Mouse (Mus musculus) thymus, adult 2 months (tissue): Measurements from ENCODE around the gene Aqp11. TPM values are rescaled to one million over a fixed set of nuclear protein-coding genes. Genes with fewer than 3 reads are reported as not detected.
A peak's percentile ranks its signal among the peaks of the same experiment; 100 is the strongest.

Experiments used
- DNase-seq: peaks from one replicate; pipeline ENCODE4 v3.0.0; 2021
- H3K27ac ChIP-seq: fragments of 200-500 bp; 2 replicates; pipeline ENCODE4 v1.5.1; 2012; ENCODE audit warnings: low read length, control low read depth; ENCODE audit not compliant: control insufficient read depth, insufficient read depth
- H3K27me3 ChIP-seq: fragments of 200-500 bp; 2 replicates; pipeline ENCODE4 v1.6.1; 2012; ENCODE audit warnings: mild to moderate bottlenecking, low read length, moderate library complexity, mixed read lengths; ENCODE audit not compliant: control insufficient read depth, insufficient read depth
- H3K36me3 ChIP-seq: fragments of 200-500 bp; 2 replicates; pipeline ENCODE4 v1.6.1; 2012; ENCODE audit warnings: mild to moderate bottlenecking, low read length, moderate library complexity; ENCODE audit not compliant: control insufficient read depth, insufficient read depth
- H3K4me1 ChIP-seq: fragments of 200-500 bp; replicated peaks from 2 replicates; pipeline ENCODE4 v1.6.1; 2012; ENCODE audit warnings: low read length; ENCODE audit not compliant: control insufficient read depth, insufficient read depth
- H3K4me3 ChIP-seq: fragments of 200-500 bp; 2 replicates; pipeline ENCODE4 v1.5.1; 2012; ENCODE audit warnings: mild to moderate bottlenecking, low read length, control low read depth, moderate library complexity; ENCODE audit not compliant: control insufficient read depth, insufficient read depth
- CTCF ChIP-seq: fragments of 200-500 bp; IDR thresholded peaks from 2 replicates; pipeline ENCODE4 v1.5.1; 2012; ENCODE audit warnings: mild to moderate bottlenecking, control low read depth, low read length, moderate library complexity, borderline replicate concordance; ENCODE audit not compliant: control insufficient read depth, poor library complexity, insufficient read depth; ENCODE audit errors: extremely low read depth
- POLR2A ChIP-seq: fragments of 200-500 bp; IDR thresholded peaks from 2 replicates; pipeline ENCODE4 v1.6.1; 2012; ENCODE audit warnings: mild to moderate bottlenecking, low read length, control low read depth, moderate library complexity; ENCODE audit not compliant: control insufficient read depth, poor library complexity, insufficient read depth; ENCODE audit errors: extremely low read depth
- WGBS: fragments of 180-500 bp; shearing (Covaris S2); methylation state at CpG from one replicate; pipeline ENCODE4 v1.1.7; 2018; 5-methylcytosine and 5-hydroxymethylcytosine counted together
- polyA plus RNA-seq: library from polyadenylated mRNA; depleted of rRNA; stranded (reverse); fragments of >200 nt; gene quantifications from 2 replicates; pipeline ENCODE4 v1.2.3, GENCODE M21; 2012

Aqp11 gene
- polyA plus RNA-seq, 1 experiment: 395 TPM

DNA sequence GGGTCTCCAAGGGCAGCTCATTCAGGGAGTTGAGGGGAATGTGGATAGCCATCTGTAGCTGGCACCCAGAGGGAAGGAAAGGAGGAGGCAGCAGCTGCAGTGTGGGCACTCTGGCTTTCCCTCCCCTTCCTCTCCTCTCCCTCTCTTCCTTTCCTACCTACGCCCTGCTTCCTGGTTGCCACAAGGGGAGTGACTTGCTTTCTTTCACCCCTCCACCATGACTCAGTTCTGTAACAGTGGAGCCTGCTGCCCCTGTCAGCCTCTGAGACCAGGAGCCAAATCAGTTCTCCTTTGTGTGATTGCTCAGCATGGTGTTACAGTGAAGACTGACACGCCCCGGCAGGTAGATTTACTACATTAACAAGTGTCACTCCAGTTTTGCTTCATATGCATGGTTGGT is 28.9 kb downstream of the Aqp11 start:
- 67% methylated on average over 3 of the region's 3 CpGs for WGBS
- TF ChIP-seq POLR2A (no peak), CTCF (no peak)
- peaks cover 15% of the 10 kb centered on the region for H3K36me3 ChIP-seq

DNA sequence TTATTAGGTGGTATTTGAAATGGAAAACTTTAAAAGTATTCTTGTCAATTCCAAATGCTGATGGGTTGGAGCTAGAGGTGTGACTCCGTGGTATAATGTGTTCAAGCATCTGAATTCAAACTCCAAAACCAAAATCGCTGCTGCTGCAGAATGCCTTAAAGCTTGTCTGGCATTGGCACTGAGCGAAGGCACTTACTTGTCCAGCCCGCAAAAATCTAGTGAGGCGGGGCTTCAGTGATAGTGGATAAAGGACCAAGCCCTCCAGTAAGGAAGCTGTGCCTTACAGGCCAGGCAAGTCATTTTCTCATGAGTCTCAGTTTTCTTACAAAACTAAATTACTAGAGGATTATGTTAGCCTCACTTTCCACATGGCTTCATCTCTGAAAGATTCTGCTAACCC is 30.3 kb downstream of the Aqp11 start:
- no peak for DNase-seq
- 89% methylated on average over 5 of the region's 5 CpGs for WGBS
- peaks cover 8% of the 10 kb centered on the region for H3K4me1 ChIP-seq
- H3K27ac ChIP-seq: no peak overlapping the region
- no peaks in the 10 kb centered on the region for H3K27me3 ChIP-seq
- TF ChIP-seq CTCF (no peak), POLR2A (no peak)
- peaks cover 6% of the 10 kb centered on the region; the same call in 1 of the 2 replicates for H3K36me3 ChIP-seq
- H3K4me3 ChIP-seq: no peak overlapping the region

More for the DNA sequence above, 28.9 kb downstream of the Aqp11 start:
- H3K4me3 ChIP-seq: no peak overlapping the region
- H3K27ac ChIP-seq: no peak overlapping the region; the same call in 1 of the 2 replicates
- H3K27me3 ChIP-seq: no peaks in the 10 kb centered on the region
- no peak for DNase-seq
- peaks cover 8% of the 10 kb centered on the region for H3K4me1 ChIP-seq

DNA sequence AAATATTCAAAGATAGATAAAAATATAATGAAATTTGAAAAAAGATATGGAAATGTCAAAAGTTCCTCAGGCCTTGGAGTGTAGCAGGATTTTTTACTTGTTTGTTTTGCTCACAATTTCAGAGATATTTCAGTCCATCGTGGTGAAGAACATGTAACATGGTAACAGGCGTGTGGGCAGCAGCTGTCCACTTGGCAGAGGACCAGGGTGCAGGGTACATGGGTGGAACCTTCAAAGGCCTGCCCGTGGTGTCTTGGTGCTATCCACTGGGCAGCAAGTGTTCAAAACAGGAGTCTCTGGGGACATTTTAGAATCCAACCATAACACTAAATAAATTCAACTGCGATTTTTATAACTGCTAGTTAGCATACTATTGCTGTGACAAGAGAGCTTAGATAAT is 31.0 kb downstream of the Aqp11 start:
- no peak overlapping the region for H3K27ac ChIP-seq
- no peak overlapping the region for H3K4me3 ChIP-seq
- no peak for TF ChIP-seq CTCF
- TF ChIP-seq POLR2A: no peak
- no peak for DNase-seq
- 95% methylated on average over 4 of the region's 4 CpGs for WGBS
- H3K4me1 ChIP-seq: peaks cover 8% of the 10 kb centered on the region
- H3K36me3 ChIP-seq: no peaks in the 10 kb centered on the region; the same call in 1 of the 2 replicates
- H3K27me3 ChIP-seq: no peaks in the 10 kb centered on the region

DNA sequence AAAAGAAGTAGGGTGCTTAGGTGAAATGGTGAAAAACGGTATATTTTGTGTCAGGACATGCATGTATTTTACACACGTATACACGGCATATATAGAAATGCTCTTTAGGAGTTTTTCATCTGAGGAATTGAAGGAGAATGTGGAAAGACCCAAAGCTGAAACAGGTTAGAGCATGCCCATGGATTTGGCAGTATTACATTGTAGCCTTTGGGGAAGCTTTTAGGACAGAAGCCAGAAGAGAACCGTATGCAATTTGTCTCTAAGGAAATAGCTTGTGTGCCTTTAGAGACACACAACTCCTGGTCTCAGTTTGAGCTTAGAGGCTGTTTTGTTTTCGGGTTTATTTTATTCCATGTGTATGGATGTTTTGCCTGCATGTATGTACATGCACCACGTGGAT is 37.0 kb downstream of the Aqp11 start:
- H3K4me1 ChIP-seq: peaks cover 4% of the 10 kb centered on the region
- no peaks in the 10 kb centered on the region for H3K27me3 ChIP-seq
- 89% methylated on average over 6 of the region's 6 CpGs for WGBS
- no peak for TF ChIP-seq POLR2A
- no peak for TF ChIP-seq CTCF
- no peak overlapping the region for H3K4me3 ChIP-seq
- H3K27ac ChIP-seq: no peak overlapping the region
- H3K36me3 ChIP-seq: peaks cover 6% of the 10 kb centered on the region; the same call in 1 of the 2 replicates
- DNase-seq: no peak

DNA sequence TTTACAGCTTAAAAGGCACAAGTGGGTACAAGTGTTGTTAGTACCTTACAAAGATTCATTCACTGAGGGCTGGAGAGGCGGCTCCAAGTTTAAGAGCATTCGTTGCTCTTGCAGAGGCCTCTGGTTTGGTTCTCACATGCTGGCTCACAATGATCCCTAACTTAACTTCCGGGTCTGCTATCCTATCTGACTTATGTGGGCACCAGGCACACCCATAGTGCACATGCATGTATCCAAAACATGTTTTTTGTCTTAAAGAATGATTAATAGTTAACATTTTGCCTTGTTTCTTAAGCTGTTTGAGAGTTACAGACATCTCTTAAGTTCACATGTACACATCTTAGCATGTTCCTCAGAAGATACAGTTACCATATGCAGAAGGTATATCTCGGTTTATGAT is 37.9 kb downstream of the Aqp11 start:
- H3K36me3 ChIP-seq: peaks cover 6% of the 10 kb centered on the region; the same call in 1 of the 2 replicates
- no peak for TF ChIP-seq CTCF
- no peak for TF ChIP-seq POLR2A
- H3K4me3 ChIP-seq: no peak overlapping the region
- H3K4me1 ChIP-seq: peaks cover 6% of the 10 kb centered on the region
- WGBS: 97% methylated on average over 4 of the region's 4 CpGs
- no peak overlapping the region for H3K27ac ChIP-seq
- H3K27me3 ChIP-seq: no peaks in the 10 kb centered on the region
- no peak for DNase-seq

DNA sequence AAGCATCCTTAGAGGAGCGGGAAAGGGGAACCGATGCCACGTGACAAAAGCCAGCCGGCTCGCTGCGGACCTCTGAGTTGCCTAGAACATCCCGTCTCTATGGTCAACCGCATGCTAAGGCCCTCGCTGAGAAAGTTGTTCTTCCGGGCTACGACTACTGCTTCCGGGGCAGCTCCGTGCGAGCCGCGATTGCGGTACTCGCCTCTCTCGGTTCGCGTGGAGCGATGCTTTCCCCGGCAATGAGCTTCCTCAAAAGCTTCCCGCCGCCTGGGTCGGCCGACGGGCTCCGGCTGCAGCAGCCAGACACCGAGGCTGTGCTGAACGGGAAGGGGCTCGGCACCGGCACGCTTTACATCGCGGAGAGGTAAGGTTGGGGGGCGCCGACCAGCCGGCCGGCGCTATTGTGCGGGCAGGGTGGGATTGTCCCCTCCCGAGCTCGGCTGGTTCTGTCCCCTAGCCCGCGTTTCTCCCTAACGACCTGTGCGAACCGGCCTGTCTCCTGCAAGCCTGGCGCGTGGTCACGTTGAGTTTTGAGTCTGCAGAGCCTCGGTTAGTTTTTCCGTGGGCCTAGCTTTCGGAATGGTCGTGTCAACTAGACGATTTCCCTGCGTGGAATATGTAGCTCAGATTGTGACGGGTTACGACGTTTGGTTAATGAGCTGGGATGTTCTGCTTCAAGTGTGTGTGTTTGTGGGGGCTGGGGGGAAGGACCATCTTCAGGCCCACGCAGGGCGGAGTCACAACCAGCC is 41.4 kb downstream of the Aqp11 start, which contains the start of gene Clns1a:
Gene Clns1a (plus strand): TSS at position 129 of the 749 bp plus-strand sequence.
- H3K36me3 ChIP-seq: peaks cover 6% of the 10 kb centered on the region; the same call in 1 of the 2 replicates
- DNase-seq: peak; percentile 92
- WGBS: under 1% methylated on average over 63 of the region's 63 CpGs

DNA sequence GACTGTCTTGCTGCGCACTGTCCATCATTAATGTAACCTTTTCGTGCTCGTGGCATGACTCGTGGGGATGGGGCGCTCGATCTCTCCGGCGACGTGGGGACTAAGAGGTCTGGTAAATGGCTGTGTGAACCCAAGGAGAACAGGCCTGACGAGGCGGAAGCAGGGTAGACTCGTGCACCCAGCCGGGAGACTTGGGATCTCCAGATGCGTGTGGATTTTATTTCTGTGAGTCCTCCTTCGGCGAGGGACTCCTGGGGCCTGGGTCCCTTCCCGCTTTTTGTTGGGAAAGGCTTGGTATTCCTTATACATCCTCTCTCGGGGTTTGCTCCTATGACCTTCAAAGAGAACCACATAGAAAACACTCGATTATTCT is 42.0 kb downstream of the Aqp11 start:
- TF ChIP-seq POLR2A (no peak), CTCF (no peak)
- H3K4me1 ChIP-seq: peaks cover 6% of the 10 kb centered on the region
- 49% methylated on average over 19 of the region's 19 CpGs for WGBS
- peak overlapping the region; percentile 93 for H3K4me3 ChIP-seq
- H3K36me3 ChIP-seq: peaks cover 6% of the 10 kb centered on the region; the same call in 1 of the 2 replicates
- peak; percentile 27 for DNase-seq
- H3K27ac ChIP-seq: peak overlapping the region; percentile 23; the same call in 1 of the 2 replicates
- no peaks in the 10 kb centered on the region for H3K27me3 ChIP-seq

More for the DNA sequence above, 41.4 kb downstream of the Aqp11 start, which contains the start of gene Clns1a:
- peak within 1 kb of the TSS; percentile 27; the same call in 1 of the 2 replicates for H3K27ac ChIP-seq
- H3K4me3 ChIP-seq: peak within 1 kb of the TSS; percentile 93
- peaks cover 6% of the 10 kb centered on the region for H3K4me1 ChIP-seq
- TF ChIP-seq POLR2A (peak; percentile 52; the same call in 1 of the 2 replicates), CTCF (0 out of 2 replicates have a peak, but pooled peaks have one; percentile 7)
- no peaks in the 10 kb centered on the region for H3K27me3 ChIP-seq
